Comparison of ENCODE assay signal across 18 mouse cellular contexts in genomic region chr5:122268858-122269604, GRCm38 (mm10). TPM values are rescaled to one million over a fixed set of nuclear protein-coding genes. Genes with fewer than 3 reads are reported as not detected.
A peak's percentile ranks its signal among the peaks of the same experiment; 100 is the strongest.
DNase-seq lines count a peak whose midpoint lies in the region; ATAC-seq lines count a peak whose summit lies in the region.
"Had no signal": no experiment of that assay in that cellular context is flagged by ENCODE, and none has a peak within 500 bp of the region (broad histone marks: within the 10 kb centered on the region; RNA-seq: fewer than 3 reads in every experiment).

No protein-coding gene starts in this region.

- no peak overlapping the region for H3K4me2 ChIP-seq in lung, embryonic 15.5 days
- no peak overlapping the region for H3K4me2 ChIP-seq in forebrain, embryonic 12.5 days
- H3K4me2 ChIP-seq: forebrain, embryonic 15.5 days; heart, embryonic 11.5 days; midbrain, embryonic 15.5 days had no signal

- no peak overlapping the region for H3K4me3 ChIP-seq in lung, embryonic 15.5 days
- no peak overlapping the region for H3K4me3 ChIP-seq in forebrain, embryonic 12.5 days (replicated peaks)
- H3K4me3 ChIP-seq: forebrain, embryonic 15.5 days; gastrocnemius, adult 2 months; midbrain, embryonic 15.5 days had no signal

- no peaks in the 10 kb centered on the region for H3K27me3 ChIP-seq in lung, embryonic 15.5 days
- H3K27me3 ChIP-seq in forebrain, embryonic 12.5 days, result no peaks in the 10 kb centered on the region
- H3K27me3 ChIP-seq: forebrain, embryonic 15.5 days; midbrain, embryonic 15.5 days had no signal

- H3K9me3 ChIP-seq in lung, embryonic 15.5 days, result no peaks in the 10 kb centered on the region
- no peaks in the 10 kb centered on the region for H3K9me3 ChIP-seq in forebrain, embryonic 12.5 days
- H3K9me3 ChIP-seq: forebrain, embryonic 15.5 days; midbrain, embryonic 15.5 days had no signal

- H3K4me1 ChIP-seq in lung, embryonic 15.5 days, result 0 out of 2 replicates have a peak, but pooled peaks cover 4% of the 10 kb centered on the region
- no peaks in the 10 kb centered on the region for H3K4me1 ChIP-seq in forebrain, embryonic 12.5 days
- H3K4me1 ChIP-seq: forebrain, embryonic 15.5 days; midbrain, embryonic 15.5 days had no signal

- intact Hi-C loops in gastrocnemius, postnatal 14 days (cut with DNase I; ENCODE audit: low total_unique reads), result no loop called here

- H3K27ac ChIP-seq in lung, embryonic 15.5 days, result peak overlapping the region; percentile 18; the same call in 1 of the 2 replicates
- no peak overlapping the region for H3K27ac ChIP-seq in forebrain, embryonic 12.5 days
- H3K27ac ChIP-seq: forebrain, embryonic 15.5 days; midbrain, embryonic 15.5 days had no signal

- no peaks in the 10 kb centered on the region for H3K36me3 ChIP-seq in lung, embryonic 15.5 days
- no peaks in the 10 kb centered on the region for H3K36me3 ChIP-seq in forebrain, embryonic 12.5 days (replicated peaks)
- H3K36me3 ChIP-seq: forebrain, embryonic 15.5 days; midbrain, embryonic 15.5 days had no signal

- peak; percentile 22 for DNase-seq in urinary bladder, postnatal 14 days (ENCODE audit: low spot score)
- no peak for DNase-seq in urinary bladder, adult 2 months (ENCODE audit: low spot score)
- peak; percentile 65 to 70 for DNase-seq in monocyte, adult 2 months (ENCODE audit: low read depth in 1 of 2, low spot score in 2 of 2)
- DNase-seq in cerebellum, adult 9-11 months, result no peak
- DNase-seq in gastrocnemius, postnatal 14 days, result no peak
- no peak for DNase-seq in right cerebral cortex, adult 2 months (ENCODE audit: low spot score in 2 of 2)
- DNase-seq: adrenal gland, postnatal 14 days; cerebellum, adult 8-10 months; embryo, embryonic 11 days; gastrocnemius, adult 2 months; right cerebral cortex, postnatal 25 days; thymus, postnatal 25 days had no signal

- WGBS in lung, embryonic 15.5 days, result 34% methylated on average over 12 of the region's 12 CpGs
- WGBS in forebrain, embryonic 12.5 days, result 77% methylated on average over 12 of the region's 12 CpGs

- no peak for ATAC-seq in lung, embryonic 15.5 days (ENCODE audit: borderline replicate concordance, extremely low read depth, low FRiP score, low TSS enrichment)
- no peak for ATAC-seq in forebrain, embryonic 12.5 days (ENCODE audit: low FRiP score)
- ATAC-seq: forebrain, embryonic 15.5 days; hindbrain, embryonic 16.5 days; midbrain, embryonic 15.5 days had no signal

- H3K9ac ChIP-seq in lung, embryonic 15.5 days, result no peak overlapping the region
- no peak overlapping the region for H3K9ac ChIP-seq in forebrain, embryonic 12.5 days
- H3K9ac ChIP-seq: forebrain, embryonic 15.5 days; midbrain, embryonic 15.5 days had no signal

RNA-seq across cellular contexts. Expression of gene Tctn1, which starts 4.8 kb away (rescaled TPM):
- 15.6 and 17.7 TPM in 2 replicates for polyA plus RNA-seq in urinary bladder, adult 2 months (2012; rRNA removed)
- 6.3 and 7.0 TPM in 2 replicates for polyA plus RNA-seq in lung, embryonic 15.5 days (2015; fragmentation: Nextera tagmentation; extraction: Ambion mirVana)
- 4.4 and 5.5 TPM in 2 replicates for polyA plus RNA-seq in forebrain, embryonic 12.5 days (2016; fragmentation: Nextera tagmentation; extraction: Ambion mirVana)
- total RNA-seq in gastrocnemius, postnatal 14 days (2021), result 1 to 10 TPM; 2.4 to 3.0 TPM

RNA-seq across cellular contexts. Expression of gene Pptc7, which starts 15.1 kb away (rescaled TPM):
- 22.6 and 25.2 TPM in 2 replicates for polyA plus RNA-seq in urinary bladder, adult 2 months (2012; rRNA removed)
- 7.6 and 8.7 TPM in 2 replicates for polyA plus RNA-seq in lung, embryonic 15.5 days (2015; fragmentation: Nextera tagmentation; extraction: Ambion mirVana)
- 9.6 and 10.7 TPM in 2 replicates for polyA plus RNA-seq in forebrain, embryonic 12.5 days (2016; fragmentation: Nextera tagmentation; extraction: Ambion mirVana)
- 10 to 100 TPM; 39.6 to 74.8 TPM for total RNA-seq in gastrocnemius, postnatal 14 days (2021)

Comparison
In these comparisons a context has a peak if more than half of its experiments do, and no peak if none do; other contexts are left out.
1. DNase-seq: peak in urinary bladder, postnatal 14 days (single experiment) and monocyte, adult 2 months (2 of 2); none in urinary bladder, adult 2 months (single experiment), cerebellum, adult 9-11 months (single experiment), gastrocnemius, postnatal 14 days (single experiment) and right cerebral cortex, adult 2 months (0 of 2).